Mouse (Mus musculus) midbrain, embryonic 13.5 days (tissue): ENCODE data around the gene Grm6. TPM values are rescaled to one million over a fixed set of nuclear protein-coding genes. Genes with fewer than 3 reads are reported as not detected.

ENCODE experiments used
- ATAC-seq: fragments of 200-750 bp; cut with Nextera tagmentation; 2 replicates; pipeline ENCODE4 v1.8.0; 2017; ENCODE audit warnings: mild to moderate bottlenecking, moderate TSS enrichment, moderate library complexity
- H3K27ac ChIP-seq: fragments of 300-500 bp; sonication (generic); 2 replicates; pipeline ENCODE4 v1.5.1; 2015; ENCODE audit warnings: inconsistent platforms, mild to moderate bottlenecking, moderate library complexity
- H3K27me3 ChIP-seq: fragments of 300-500 bp; sonication (generic); 2 replicates; pipeline ENCODE4 v1.6.1; 2015; ENCODE audit warnings: mild to moderate bottlenecking, inconsistent platforms
- H3K36me3 ChIP-seq: fragments of 300-500 bp; sonication (generic); 2 replicates; pipeline ENCODE4 v1.6.1; 2015; ENCODE audit warnings: mild to moderate bottlenecking, inconsistent platforms
- H3K4me1 ChIP-seq: fragments of 300-500 bp; sonication (generic); replicated peaks from 2 replicates; pipeline ENCODE4 v1.6.1; 2015; ENCODE audit warnings: inconsistent platforms
- H3K4me2 ChIP-seq: fragments of 300-500 bp; sonication (generic); replicated peaks from 2 replicates; pipeline ENCODE4 v1.6.1; 2015; ENCODE audit warnings: moderate library complexity, mild to moderate bottlenecking, inconsistent platforms
- H3K4me3 ChIP-seq: fragments of 300-500 bp; sonication (generic); replicated peaks from 2 replicates; pipeline ENCODE4 v1.5.1; 2015; ENCODE audit warnings: mild to moderate bottlenecking, inconsistent platforms
- H3K9ac ChIP-seq: fragments of 300-500 bp; sonication (generic); replicated peaks from 2 replicates; pipeline ENCODE4 v1.6.1; 2015; ENCODE audit warnings: mild to moderate bottlenecking, inconsistent platforms
- H3K9me3 ChIP-seq: fragments of 300-500 bp; sonication (generic); 2 replicates; pipeline ENCODE4 v1.6.1; 2016; ENCODE audit warnings: mild to moderate bottlenecking, inconsistent platforms
- WGBS: fragments of 180-500 bp; shearing (Covaris S2); methylation state at CpG from one replicate; pipeline ENCODE4 v1.1.7; 2015; 5-methylcytosine and 5-hydroxymethylcytosine counted together
- polyA plus RNA-seq: library from polyadenylated mRNA; unstranded; fragments of >200 nt; fragmentation: Nextera tagmentation; extraction: Ambion mirVana; gene quantifications from 2 replicates; pipeline ENCODE4 v1.2.1, GENCODE M21; 2015

Grm6 gene
- 0.08 TPM in 1 of 2 replicates, not detected in the other for polyA plus RNA-seq

GRCm38 (mm10) chr11:50850177-50850735 is at the start of gene Grm6:
Gene Grm6 (plus strand): TSS chr11:50850685.
- no peak within 1 kb of the TSS for H3K27ac ChIP-seq
- H3K27me3 ChIP-seq: peaks cover 69% of the 10 kb centered on the region
- peaks cover 5% of the 10 kb centered on the region; the same call in 1 of the 2 replicates for H3K9me3 ChIP-seq
- peak within 1 kb of the TSS; percentile 93 for H3K4me2 ChIP-seq
- peak within 1 kb of the TSS; percentile 49 for H3K4me3 ChIP-seq
- H3K36me3 ChIP-seq: no peaks in the 10 kb centered on the region
- H3K9ac ChIP-seq: peak within 1 kb of the TSS; percentile 65
- WGBS: 2% methylated on average over 11 of the region's 11 CpGs
- peaks cover 26% of the 10 kb centered on the region for H3K4me1 ChIP-seq
- no peak for ATAC-seq

GRCm38 (mm10) chr11:50814233-50814632 is 36.3 kb upstream of the Grm6 start:
- no peaks in the 10 kb centered on the region for H3K4me1 ChIP-seq
- no peak overlapping the region for H3K9ac ChIP-seq
- WGBS: 96% methylated on average over 4 of the region's 4 CpGs
- no peaks in the 10 kb centered on the region for H3K27me3 ChIP-seq
- H3K4me3 ChIP-seq: no peak overlapping the region
- peaks cover 52% of the 10 kb centered on the region for H3K9me3 ChIP-seq
- no peak overlapping the region for H3K4me2 ChIP-seq
- ATAC-seq: no peak
- no peak overlapping the region for H3K27ac ChIP-seq
- H3K36me3 ChIP-seq: peaks cover 97% of the 10 kb centered on the region

- no peak overlapping the region for H3K27ac ChIP-seq
- H3K9ac ChIP-seq: peak overlapping the region; percentile 79
- H3K4me1 ChIP-seq: peaks cover 16% of the 10 kb centered on the region
- WGBS: 60% methylated on average over 2 of the region's 2 CpGs
- ATAC-seq: no peak
- no peaks in the 10 kb centered on the region for H3K9me3 ChIP-seq
- no peaks in the 10 kb centered on the region for H3K27me3 ChIP-seq
- peak overlapping the region; percentile 65 for H3K4me2 ChIP-seq
- peak overlapping the region; percentile 61 for H3K4me3 ChIP-seq
- peaks cover 43% of the 10 kb centered on the region for H3K36me3 ChIP-seq
Observed at GRCm38 (mm10) chr11:50826214-50826613, 24.3 kb upstream of the Grm6 start.

GRCm38 (mm10) chr11:50827010-50827953 is 23.2 kb upstream of the Grm6 start, which contains the start of gene Zfp354c:
Gene Zfp354c (minus strand): TSS chr11:50827724.
- peak; percentile 97 for ATAC-seq

GRCm38 (mm10) chr11:50835727-50836126 is 14.8 kb upstream of the Grm6 start:
- no peak overlapping the region for H3K4me2 ChIP-seq
- peaks cover under 1% of the 10 kb centered on the region; the same call in 1 of the 2 replicates for H3K4me1 ChIP-seq
- peaks cover 11% of the 10 kb centered on the region; the same call in 1 of the 2 replicates for H3K9me3 ChIP-seq
- no peak overlapping the region for H3K27ac ChIP-seq
- H3K27me3 ChIP-seq: no peaks in the 10 kb centered on the region
- no peak overlapping the region for H3K4me3 ChIP-seq
- 87% methylated on average over 4 of the region's 4 CpGs for WGBS
- ATAC-seq: no peak
- H3K36me3 ChIP-seq: peaks cover 15% of the 10 kb centered on the region
- no peak overlapping the region for H3K9ac ChIP-seq

More at GRCm38 (mm10) chr11:50827010-50827953, 23.2 kb upstream of the Grm6 start, which contains the start of gene Zfp354c:
- H3K4me3 ChIP-seq: peak within 1 kb of the TSS; percentile 61
- H3K27ac ChIP-seq: peak within 1 kb of the TSS; percentile 67
- peaks cover 16% of the 10 kb centered on the region for H3K4me1 ChIP-seq
- peak within 1 kb of the TSS; percentile 79 for H3K9ac ChIP-seq
- no peaks in the 10 kb centered on the region for H3K9me3 ChIP-seq
- peak within 1 kb of the TSS; percentile 65 for H3K4me2 ChIP-seq
- H3K27me3 ChIP-seq: no peaks in the 10 kb centered on the region
- WGBS: 2% methylated on average over 43 of the region's 45 CpGs
- peaks cover 34% of the 10 kb centered on the region for H3K36me3 ChIP-seq

- H3K36me3 ChIP-seq: no peaks in the 10 kb centered on the region
- H3K9ac ChIP-seq: peak within 1 kb of the TSS; percentile 74
- H3K27ac ChIP-seq: peak within 1 kb of the TSS; percentile 73
- H3K4me2 ChIP-seq: peak within 1 kb of the TSS; percentile 65
- no peaks in the 10 kb centered on the region for H3K9me3 ChIP-seq
- 0 out of 2 replicates have a peak, but pooled peaks cover 5% of the 10 kb centered on the region for H3K27me3 ChIP-seq
- H3K4me1 ChIP-seq: peaks cover 6% of the 10 kb centered on the region; the same call in 1 of the 2 replicates
- ATAC-seq: peak; percentile 98
- 26% methylated on average over 22 of the region's 22 CpGs for WGBS
- peak within 1 kb of the TSS; percentile 47 for H3K4me3 ChIP-seq
Observed at GRCm38 (mm10) chr11:50841023-50841735, 9.3 kb upstream of the Grm6 start, which contains the start of gene Zfp879. Gene Zfp879 (minus strand): TSS chr11:50841552.

GRCm38 (mm10) chr11:50845951-50846350 is 4.5 kb upstream of the Grm6 start:
- WGBS: 97% methylated on average over 3 of the region's 3 CpGs
- ATAC-seq: no peak
- H3K36me3 ChIP-seq: no peaks in the 10 kb centered on the region
- no peak overlapping the region for H3K4me2 ChIP-seq
- H3K27me3 ChIP-seq: peaks cover 43% of the 10 kb centered on the region
- H3K9ac ChIP-seq: no peak overlapping the region
- no peak overlapping the region for H3K27ac ChIP-seq
- H3K4me3 ChIP-seq: no peak overlapping the region
- peaks cover 19% of the 10 kb centered on the region for H3K4me1 ChIP-seq
- peaks cover 5% of the 10 kb centered on the region; the same call in 1 of the 2 replicates for H3K9me3 ChIP-seq

- ATAC-seq: no peak
- Histone ChIP-seq H3K27me3 (peaks cover 54% of the 10 kb centered on the region), H3K36me3 (no peaks in the 10 kb centered on the region), H3K4me3 (no peak overlapping the region), H3K4me2 (no peak overlapping the region), H3K9ac (no peak overlapping the region), H3K4me1 (peaks cover 26% of the 10 kb centered on the region), H3K9me3 (peaks cover 5% of the 10 kb centered on the region; the same call in 1 of the 2 replicates), H3K27ac (no peak overlapping the region)
- 71% methylated on average over 5 of the region's 5 CpGs for WGBS
Observed at GRCm38 (mm10) chr11:50847047-50847446, 3.4 kb upstream of the Grm6 start.

- WGBS: 37% methylated on average over 3 of the region's 3 CpGs
- Histone ChIP-seq H3K4me3 (no peak overlapping the region), H3K27me3 (peaks cover 70% of the 10 kb centered on the region), H3K36me3 (no peaks in the 10 kb centered on the region), H3K4me2 (no peak overlapping the region), H3K4me1 (peaks cover 26% of the 10 kb centered on the region), H3K9me3 (peaks cover 5% of the 10 kb centered on the region; the same call in 1 of the 2 replicates), H3K9ac (no peak overlapping the region), H3K27ac (no peak overlapping the region)
- ATAC-seq: no peak
Observed at GRCm38 (mm10) chr11:50848520-50849137, 1.9 kb upstream of the Grm6 start.

- Histone ChIP-seq H3K4me3 (no peak overlapping the region), H3K27me3 (peaks cover 71% of the 10 kb centered on the region), H3K4me2 (no peak overlapping the region), H3K4me1 (peaks cover 26% of the 10 kb centered on the region), H3K27ac (no peak overlapping the region), H3K9ac (no peak overlapping the region), H3K36me3 (no peaks in the 10 kb centered on the region), H3K9me3 (peaks cover 5% of the 10 kb centered on the region; the same call in 1 of the 2 replicates)
- ATAC-seq: no peak
- WGBS: 10% methylated on average over 10 of the region's 10 CpGs
Observed at GRCm38 (mm10) chr11:50849310-50849709, 1.2 kb upstream of the Grm6 start.

GRCm38 (mm10) chr11:50850989-50851601 is 610 bp downstream of the Grm6 start:
- Histone ChIP-seq H3K9ac (peak overlapping the region; percentile 65), H3K27me3 (peaks cover 66% of the 10 kb centered on the region), H3K27ac (no peak overlapping the region), H3K4me1 (peaks cover 26% of the 10 kb centered on the region), H3K36me3 (no peaks in the 10 kb centered on the region), H3K9me3 (peaks cover 5% of the 10 kb centered on the region; the same call in 1 of the 2 replicates), H3K4me3 (peak overlapping the region; percentile 49), H3K4me2 (peak overlapping the region; percentile 93)
- under 1% methylated on average over 67 of the region's 72 CpGs for WGBS
- peak; percentile 63 for ATAC-seq
